Mouse (Mus musculus): ENCODE measurements at regions not wholly inside any gene's neighbourhood (a gene's known extent, or its start where the extent isn't known, plus 50 kb on each side); places are given as distances from the start of the nearest gene placed in this dataset.
A peak's percentile ranks its signal among the peaks of the same experiment; 100 is the strongest.

- DNase-seq (ENCODE audit: inconsistent ontology term): no peak
These were observed 431.6 kb upstream of the Ubash3b start for GRCm38 (mm10) chr9:41592900-41593690.

GRCm38 (mm10) chr9:41592101-41592500 lies 430.6 kb upstream of the Ubash3b start:
- DNase-seq (ENCODE audit: inconsistent ontology term): no peak

- DNase-seq (ENCODE audit: inconsistent ontology term): no peak
These were observed 428.7 kb upstream of the Ubash3b start for GRCm38 (mm10) chr9:41590164-41590563.

- no peak for DNase-seq (ENCODE audit: inconsistent ontology term)
These were observed 427.2 kb upstream of the Ubash3b start for GRCm38 (mm10) chr9:41588466-41589425.

- no peak for DNase-seq (ENCODE audit: inconsistent ontology term)
These were observed 426.3 kb upstream of the Ubash3b start for GRCm38 (mm10) chr9:41587762-41588161.

GRCm38 (mm10) chr9:41586966-41587570 lies 425.6 kb upstream of the Ubash3b start:
- DNase-seq (ENCODE audit: inconsistent ontology term): no peak

- DNase-seq (ENCODE audit: inconsistent ontology term): peak; percentile 69
These were observed 424.8 kb upstream of the Ubash3b start for GRCm38 (mm10) chr9:41586291-41586690.

GRCm38 (mm10) chr9:41585771-41586170 lies 424.3 kb upstream of the Ubash3b start:
- no peak for DNase-seq (ENCODE audit: inconsistent ontology term)

GRCm38 (mm10) chr9:41585012-41585411 lies 423.5 kb upstream of the Ubash3b start:
- no peak for DNase-seq (ENCODE audit: inconsistent ontology term)

- DNase-seq (ENCODE audit: inconsistent ontology term): peak; percentile 80
These were observed 422.3 kb upstream of the Ubash3b start for GRCm38 (mm10) chr9:41583711-41584329.

GRCm38 (mm10) chr9:41583276-41583675 lies 421.8 kb upstream of the Ubash3b start:
- peak; percentile 50 for DNase-seq (ENCODE audit: inconsistent ontology term)

- DNase-seq (ENCODE audit: inconsistent ontology term): no peak
These were observed 421.3 kb upstream of the Ubash3b start for GRCm38 (mm10) chr9:41582711-41583236.

GRCm38 (mm10) chr9:41582171-41582570 lies 420.7 kb upstream of the Ubash3b start:
- DNase-seq (ENCODE audit: inconsistent ontology term): peak; percentile 68

GRCm38 (mm10) chr9:41581741-41582140 lies 420.2 kb upstream of the Ubash3b start:
- DNase-seq (ENCODE audit: inconsistent ontology term): no peak

GRCm38 (mm10) chr9:41581152-41581551 lies 419.7 kb upstream of the Ubash3b start:
- peak; percentile 90 for DNase-seq (ENCODE audit: inconsistent ontology term)

- peak; percentile 93 for DNase-seq (ENCODE audit: inconsistent ontology term)
These were observed 419.1 kb upstream of the Ubash3b start for GRCm38 (mm10) chr9:41580611-41581041.

GRCm38 (mm10) chr9:41580067-41580466 lies 418.6 kb upstream of the Ubash3b start:
- no peak for DNase-seq (ENCODE audit: inconsistent ontology term)

GRCm38 (mm10) chr9:41579107-41580014 lies 417.9 kb upstream of the Ubash3b start:
- peak; percentile 91 for DNase-seq (ENCODE audit: inconsistent ontology term)

- no peak for DNase-seq (ENCODE audit: inconsistent ontology term)
These were observed 417.0 kb upstream of the Ubash3b start for GRCm38 (mm10) chr9:41578221-41579106.

Data from Muller cell, postnatal 12 days (primary cell).